7 mouse cellular contexts compared by ENCODE assay signal in the genomic region with DNA sequence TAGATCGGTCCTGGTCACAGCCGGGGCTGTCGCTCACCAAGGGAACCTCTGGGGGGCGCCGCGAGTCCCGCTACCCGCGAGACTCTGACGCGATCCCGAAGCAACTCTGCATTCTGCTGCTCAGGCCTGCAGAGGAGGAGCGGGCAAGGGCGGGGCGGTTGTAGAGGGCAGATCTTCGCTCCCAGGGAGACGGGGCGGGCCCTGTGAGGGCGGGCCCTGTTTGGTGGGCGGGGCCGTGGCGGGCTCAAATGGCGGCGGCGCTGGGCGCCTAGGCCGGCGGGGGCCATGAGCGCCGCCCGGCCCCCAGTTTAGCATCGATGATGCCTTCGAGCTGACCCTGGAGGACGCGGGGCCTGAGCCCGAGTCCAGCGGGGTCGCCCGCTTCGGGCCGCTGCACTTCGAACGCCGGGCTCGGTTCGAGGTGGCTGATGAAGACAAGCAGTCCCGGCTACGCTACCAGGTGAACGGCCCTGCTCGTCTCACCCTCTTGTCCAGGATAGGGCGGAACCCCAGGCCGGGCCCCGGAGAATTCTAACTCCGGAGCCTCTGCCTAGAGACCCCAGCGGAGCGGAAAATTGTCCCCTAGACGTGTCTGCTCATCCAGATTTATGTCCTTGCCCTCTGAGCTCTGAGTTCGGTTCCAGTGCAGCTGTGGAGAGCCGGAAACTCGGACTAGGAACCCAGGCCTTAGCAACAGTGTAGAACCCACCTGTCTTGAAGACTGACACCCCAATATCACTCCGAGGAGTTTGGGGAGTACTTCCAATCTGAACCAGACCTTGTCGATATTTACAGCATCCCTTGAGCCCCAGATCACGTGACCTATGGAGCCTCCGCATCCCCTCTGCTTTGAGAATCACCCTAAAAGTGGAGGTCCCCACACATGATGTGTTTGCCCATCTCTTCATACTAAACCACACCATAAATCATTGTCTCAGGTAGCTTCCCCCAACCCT. TPM values are rescaled to one million over a fixed set of nuclear protein-coding genes. Genes with fewer than 3 reads are reported as not detected.
DNase-seq lines count a peak whose midpoint lies in the region; ATAC-seq and TF ChIP-seq lines count a peak whose summit lies in the region.

A gene (minus strand): TSS at position 118 of the 956 bp plus-strand sequence.

- H3K36me3 ChIP-seq in intestine, postnatal 0 days (ENCODE audit: control insufficient read depth, insufficient read depth) = peaks cover 20% of the 10 kb centered on the region
- peaks cover 29% of the 10 kb centered on the region for H3K36me3 ChIP-seq in midbrain, embryonic 12.5 days
- H3K36me3 ChIP-seq in small intestine, adult 2 months (ENCODE audit: control insufficient read depth, insufficient read depth, low read length) = peaks cover 14% of the 10 kb centered on the region

- peak; percentile 98 for DNase-seq in adrenal gland, adult 8-10 months
- DNase-seq in embryo, embryonic 9.5 days (ENCODE audit: extremely low spot score) = peak; percentile 97
- peak; percentile 56 for DNase-seq in gonadal fat pad, adult 2 months (ENCODE audit: low read depth)
- DNase-seq in left cerebral cortex, postnatal 4 days = peak; percentile 99

- ATAC-seq in intestine, postnatal 0 days = peak; percentile 93
- ATAC-seq in midbrain, embryonic 12.5 days (ENCODE audit: low FRiP score, low read depth) = peak; percentile 94

- H3K9ac ChIP-seq in intestine, postnatal 0 days (ENCODE audit: low read depth, low read length) = peak within 1 kb of the TSS; percentile 83
- peak within 1 kb of the TSS; percentile 83 for H3K9ac ChIP-seq in midbrain, embryonic 12.5 days (replicated peaks)

- peak; percentile 81 for TF ChIP-seq CTCF in intestine, postnatal 0 days (IDR thresholded peaks at IDR 0.05; ENCODE audit: low read depth)
- peak; percentile 68 for TF ChIP-seq CTCF in small intestine, adult 2 months (IDR thresholded peaks at IDR 0.05; ENCODE audit: extremely low read depth, insufficient read length, insufficient replicate concordance, low read depth, low read length)

- WGBS in intestine, postnatal 0 days = 1% methylated on average over 64 of the region's 64 CpGs
- under 1% methylated on average over 63 of the region's 64 CpGs for WGBS in midbrain, embryonic 12.5 days
- WGBS in small intestine, adult 2 months = under 1% methylated on average over 64 of the region's 64 CpGs

- peak within 1 kb of the TSS; percentile 87 for H3K4me3 ChIP-seq in intestine, postnatal 0 days (ENCODE audit: low read depth, low read length)
- peak within 1 kb of the TSS; percentile 84 for H3K4me3 ChIP-seq in midbrain, embryonic 12.5 days
- peak within 1 kb of the TSS; percentile 78 for H3K4me3 ChIP-seq in small intestine, adult 2 months (ENCODE audit: low read depth, low read length)

- H3K27ac ChIP-seq in intestine, postnatal 0 days (ENCODE audit: low read depth, low read length) = peak within 1 kb of the TSS; percentile 54
- peak within 1 kb of the TSS; percentile 52 for H3K27ac ChIP-seq in midbrain, embryonic 12.5 days (replicated peaks)
- peak within 1 kb of the TSS; percentile 55 for H3K27ac ChIP-seq in small intestine, adult 2 months (ENCODE audit: insufficient read depth, low read depth, low read length)

- peak within 1 kb of the TSS; percentile 76 for H3K4me2 ChIP-seq in intestine, postnatal 0 days (replicated peaks; ENCODE audit: low read depth)
- H3K4me2 ChIP-seq in midbrain, embryonic 12.5 days (replicated peaks) = peak within 1 kb of the TSS; percentile 71

- H3K9me3 ChIP-seq in intestine, postnatal 0 days (ENCODE audit: control insufficient read depth) = no peaks in the 10 kb centered on the region
- H3K9me3 ChIP-seq in midbrain, embryonic 12.5 days = no peaks in the 10 kb centered on the region

- no peaks in the 10 kb centered on the region for H3K27me3 ChIP-seq in intestine, postnatal 0 days (replicated peaks; ENCODE audit: control insufficient read depth, insufficient read depth, low read length)
- H3K27me3 ChIP-seq in midbrain, embryonic 12.5 days = no peaks in the 10 kb centered on the region
- no peaks in the 10 kb centered on the region for H3K27me3 ChIP-seq in small intestine, adult 2 months (ENCODE audit: control insufficient read depth, insufficient read depth, low read length)

- 0 out of 2 replicates have a peak, but pooled peaks cover 6% of the 10 kb centered on the region for H3K4me1 ChIP-seq in intestine, postnatal 0 days (replicated peaks; ENCODE audit: control insufficient read depth, insufficient read depth, low read length)
- peaks cover 15% of the 10 kb centered on the region for H3K4me1 ChIP-seq in midbrain, embryonic 12.5 days
- H3K4me1 ChIP-seq in small intestine, adult 2 months (ENCODE audit: control insufficient read depth, insufficient read depth, insufficient read length, low read length) = peaks cover 13% of the 10 kb centered on the region

- intact Hi-C loops in left cerebral cortex, postnatal 4 days (cut with DNase I) = no loop called here

- TF ChIP-seq POLR2A in small intestine, adult 2 months (IDR thresholded peaks at IDR 0.05; ENCODE audit: low read depth, low read length) = peak; percentile 61

RNA-seq across cellular contexts. Expression of the gene that starts here (rescaled TPM):
- total RNA-seq in adrenal gland, adult 8-10 months (2022) = 100 to 1,000 TPM; 129 to 143 (median 134) TPM
- polyA plus RNA-seq in gonadal fat pad, adult 2 months (2012; rRNA removed) = 99.1 and 121 TPM in 2 replicates
- polyA plus RNA-seq in intestine, postnatal 0 days (2015; fragmentation: Nextera tagmentation; extraction: Ambion mirVana) = 42.0 and 42.3 TPM in 2 replicates
- 10 to 100 TPM; 54.8 to 64.8 TPM for total RNA-seq in left cerebral cortex, postnatal 4 days (2021)
- 59.5 and 63.6 TPM in 2 replicates for polyA plus RNA-seq in midbrain, embryonic 12.5 days (2016; fragmentation: Nextera tagmentation; extraction: Ambion mirVana)
- polyA plus RNA-seq in small intestine, adult 2 months (2012; rRNA removed) = 41.3 and 59.8 TPM in 2 replicates

Comparison
In these comparisons a context has a peak if more than half of its experiments do, and no peak if none do; other contexts are left out.
1. Peak in every context shown above with its lines: DNase-seq, ATAC-seq, H3K4me3 ChIP-seq and H3K27ac ChIP-seq.